Mouse (Mus musculus) cerebellum, adult 2 months (tissue): ENCODE measurements at regions not wholly inside any gene's neighbourhood (a gene's known extent, or its start where the extent isn't known, plus 50 kb on each side); places are given as distances from the start of the nearest gene placed in this dataset.

Experiments used
- CTCF ChIP-seq: fragments of 200-500 bp; IDR thresholded peaks from 2 replicates; pipeline ENCODE4 v1.5.1; 2011; ENCODE audit warnings: low read depth, mild to moderate bottlenecking, control low read depth, low read length, moderate library complexity, borderline replicate concordance; ENCODE audit not compliant: insufficient read depth
- POLR2A ChIP-seq: fragments of 200-500 bp; IDR thresholded peaks from 2 replicates; pipeline ENCODE4 v1.6.1; 2011; ENCODE audit warnings: low read length, control low read depth, borderline replicate concordance; ENCODE audit not compliant: insufficient read depth

DNA sequence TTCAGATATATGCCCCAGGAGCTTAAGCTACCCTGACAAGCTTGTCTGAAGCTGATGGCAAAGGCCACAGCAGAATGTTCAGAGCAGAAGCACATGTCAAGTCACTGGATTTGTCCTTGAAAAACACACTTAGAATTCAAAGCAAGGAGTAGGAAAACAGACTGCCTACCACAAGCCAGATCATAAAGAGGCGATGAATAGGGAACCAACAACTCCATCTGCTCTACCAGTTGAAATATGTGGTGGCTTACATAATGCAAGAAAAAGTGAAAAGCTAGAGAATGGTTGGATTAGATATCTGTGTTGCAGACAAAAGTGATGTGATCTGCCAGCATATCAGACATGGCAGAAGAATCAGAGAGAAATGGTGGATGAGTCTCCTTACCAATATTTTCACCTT is 378.5 kb upstream of the Nt5c1b start:
- TF ChIP-seq POLR2A (no peak), CTCF (no peak)
